Mouse (Mus musculus): ENCODE data around the gene Nhlh1.
A peak's percentile ranks its signal among the peaks of the same experiment; 100 is the strongest.

The Nhlh1 gene

DNA sequence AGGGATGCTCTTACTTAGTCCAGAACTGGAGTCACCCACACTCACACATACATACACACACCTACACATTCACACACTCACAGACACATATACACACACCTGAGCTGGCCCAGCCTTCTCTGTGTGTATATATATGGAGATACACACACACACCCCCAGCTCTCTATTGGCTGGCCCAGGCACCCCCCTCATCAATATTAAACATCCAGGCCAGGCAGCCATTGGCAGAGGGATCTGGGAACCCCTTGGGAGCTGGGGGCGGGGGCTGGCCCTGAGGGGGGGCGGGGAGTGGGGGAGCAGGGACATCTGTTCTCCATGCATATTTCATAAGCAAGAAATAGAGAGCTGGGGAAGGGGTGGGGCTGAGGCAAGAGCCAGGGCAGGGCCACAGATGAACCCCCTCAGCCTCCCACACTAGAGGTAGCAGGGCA, at the start of gene Nhlh1:
Gene Nhlh1 (minus strand): TSS at position 83 of the 431 bp plus-strand sequence.
- no peak for DNase-seq (ENCODE audit: low read depth)

DNA sequence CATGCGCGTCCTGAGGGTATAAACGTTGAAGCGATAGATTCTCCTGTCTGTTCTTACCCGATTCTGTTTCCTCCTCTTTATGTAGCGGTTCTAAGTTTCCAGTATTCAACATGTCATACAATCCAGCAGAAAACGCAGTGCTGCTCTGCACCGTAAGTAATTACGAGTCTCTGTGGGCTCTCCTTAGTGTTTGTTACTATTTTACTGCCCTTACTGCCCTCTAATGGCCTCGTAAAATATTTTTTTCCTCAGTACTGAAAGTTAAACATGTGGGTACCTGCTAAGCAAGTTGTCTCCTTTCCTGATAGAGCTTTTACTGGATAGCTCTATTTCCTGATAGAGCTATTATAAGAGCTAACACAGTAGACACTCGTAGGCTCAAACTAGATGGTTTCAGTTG, 47.7 kb upstream of the Nhlh1 start:
- no peak for DNase-seq (ENCODE audit: low read depth)

DNA sequence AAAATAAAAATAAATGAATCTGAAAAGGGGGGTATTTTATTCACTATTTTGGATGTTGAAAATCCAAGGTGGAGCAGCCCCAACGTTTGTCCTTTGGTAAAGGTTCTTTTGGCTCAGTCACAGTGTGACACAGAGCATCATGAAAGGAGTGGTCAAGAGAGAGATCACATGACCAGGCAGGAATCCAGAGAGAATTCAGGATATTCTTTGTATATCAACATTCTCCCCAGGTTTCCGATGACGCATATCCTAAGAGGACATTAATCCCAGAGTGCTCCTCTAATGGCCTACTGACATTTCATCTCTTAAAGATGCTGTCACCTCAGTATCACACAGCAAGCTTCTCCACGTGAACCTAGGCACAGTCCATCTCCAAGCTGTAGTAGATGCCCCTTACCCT, 46.2 kb upstream of the Nhlh1 start:
- DNase-seq (ENCODE audit: low read depth) = no peak

DNA sequence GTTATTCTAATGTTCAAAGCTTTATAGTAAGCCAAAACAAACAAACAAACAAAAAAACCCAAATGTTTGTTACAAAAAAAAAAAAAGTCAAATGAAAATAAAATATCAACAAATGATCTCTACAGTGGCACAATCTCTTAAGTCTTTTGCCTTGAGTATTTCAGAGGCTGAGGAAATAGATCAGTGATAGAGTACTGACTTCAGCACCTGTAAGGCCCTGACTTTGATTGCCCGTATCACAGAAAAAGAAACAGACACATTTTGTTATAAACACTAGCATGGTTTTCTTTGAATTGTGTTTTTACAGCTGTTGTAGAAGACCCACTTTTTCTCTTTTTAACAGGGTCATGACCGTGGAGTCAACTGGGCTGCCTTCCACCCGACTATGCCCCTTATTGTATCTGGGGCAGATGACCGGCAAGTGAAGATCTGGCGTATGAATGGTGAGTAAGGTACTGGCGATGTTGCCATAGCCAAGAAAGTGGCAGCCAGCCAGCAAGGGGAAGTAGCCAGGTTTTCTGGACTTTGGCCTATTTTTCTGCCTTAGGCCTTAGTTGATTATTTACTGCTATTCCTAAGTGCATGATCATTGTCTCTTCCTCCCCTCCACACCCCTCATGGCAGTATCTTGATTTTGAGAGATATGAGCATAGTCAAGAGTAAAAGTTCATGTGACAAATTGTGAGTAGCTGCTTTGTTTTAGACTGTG, 42.1 kb upstream of the Nhlh1 start:
- no peak for DNase-seq (ENCODE audit: low read depth)

DNA sequence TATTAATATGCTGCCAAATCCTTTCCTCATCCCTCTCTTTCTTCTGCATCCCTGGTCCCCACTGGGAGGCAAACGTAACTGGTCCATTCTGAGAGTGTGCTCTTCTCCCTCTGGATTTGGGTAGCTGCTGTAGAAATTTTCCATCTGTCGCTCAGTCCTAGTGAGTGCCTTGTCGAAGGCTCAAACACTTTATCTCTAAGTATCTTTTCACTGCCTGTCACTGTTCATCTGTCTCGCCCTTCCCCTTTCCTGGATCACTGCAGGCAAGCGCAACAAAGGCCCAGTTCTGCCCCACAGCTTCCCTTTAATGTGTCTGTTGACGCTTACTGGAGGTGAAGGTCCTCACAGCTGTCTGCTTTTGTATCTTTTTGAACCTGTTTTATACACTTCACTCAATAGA, 37.8 kb upstream of the Nhlh1 start:
- no peak for DNase-seq (ENCODE audit: low read depth)

DNA sequence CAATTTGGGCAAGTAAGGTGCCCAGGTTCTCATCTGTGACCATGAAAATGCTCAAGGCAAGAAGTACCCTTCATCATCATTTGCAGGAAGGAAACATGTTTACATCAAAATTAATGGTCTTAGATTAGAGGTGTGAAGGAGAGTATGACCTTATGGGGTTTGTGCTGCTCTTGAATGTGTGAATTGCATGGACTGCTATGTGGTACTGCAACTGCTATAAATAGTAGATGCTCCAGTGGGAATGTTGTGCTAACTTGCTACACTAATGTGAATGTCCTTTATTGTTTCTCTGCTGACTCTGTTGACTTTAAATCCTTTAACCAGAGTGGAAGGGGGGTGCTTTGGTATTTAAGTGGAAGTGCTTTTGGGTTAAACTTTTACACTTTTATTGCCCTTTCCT, 36.9 kb upstream of the Nhlh1 start:
- no peak for DNase-seq (ENCODE audit: low read depth)

DNA sequence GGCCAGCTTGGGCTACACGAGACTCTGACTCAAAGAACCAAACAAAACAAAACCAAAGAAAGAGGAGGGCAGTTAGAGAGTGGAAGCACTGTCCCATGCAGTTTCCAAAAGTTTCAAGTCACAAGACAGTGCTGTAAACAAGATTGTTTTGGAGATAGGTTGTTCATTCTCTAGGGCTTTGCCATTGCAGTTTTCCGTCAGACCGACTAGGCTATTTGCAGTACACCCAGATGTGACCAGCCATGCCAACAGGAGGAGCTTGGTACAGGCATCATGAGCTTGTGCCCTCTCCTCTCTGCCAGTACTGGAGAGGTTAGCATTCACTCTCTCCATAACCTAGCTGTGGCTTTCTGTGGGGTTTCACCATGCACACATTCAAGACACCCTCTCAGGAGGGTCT, 36.1 kb upstream of the Nhlh1 start:
- DNase-seq (ENCODE audit: low read depth) = no peak

DNA sequence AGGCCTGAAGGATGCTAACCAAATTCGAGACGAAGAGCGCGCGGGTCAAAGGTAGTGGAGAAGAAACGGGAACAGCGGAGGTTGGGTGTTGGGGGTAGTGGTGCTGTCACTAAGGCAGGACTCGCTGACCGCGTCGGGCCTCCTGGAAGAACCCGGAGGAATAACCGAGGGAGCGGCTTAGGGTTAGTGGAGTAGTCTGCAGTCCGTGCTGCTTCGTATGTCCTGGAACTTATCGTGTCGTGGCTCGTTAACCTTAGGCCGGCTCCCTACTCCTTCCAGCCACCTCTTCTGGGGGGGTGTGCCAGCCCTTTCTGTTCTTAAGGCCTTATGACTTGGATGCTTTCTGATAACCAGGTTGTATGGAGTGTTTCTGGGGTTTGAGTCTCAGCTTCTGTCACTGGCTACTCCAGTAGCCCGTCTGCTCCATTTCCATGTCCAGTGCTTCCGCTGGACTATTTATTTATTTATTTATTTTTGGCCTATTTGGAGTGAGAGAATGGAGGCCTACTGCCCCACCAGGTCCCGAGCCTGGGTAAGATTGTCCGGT, 25.6 kb upstream of the Nhlh1 start:
- DNase-seq (ENCODE audit: low read depth) = peak; percentile 35

DNA sequence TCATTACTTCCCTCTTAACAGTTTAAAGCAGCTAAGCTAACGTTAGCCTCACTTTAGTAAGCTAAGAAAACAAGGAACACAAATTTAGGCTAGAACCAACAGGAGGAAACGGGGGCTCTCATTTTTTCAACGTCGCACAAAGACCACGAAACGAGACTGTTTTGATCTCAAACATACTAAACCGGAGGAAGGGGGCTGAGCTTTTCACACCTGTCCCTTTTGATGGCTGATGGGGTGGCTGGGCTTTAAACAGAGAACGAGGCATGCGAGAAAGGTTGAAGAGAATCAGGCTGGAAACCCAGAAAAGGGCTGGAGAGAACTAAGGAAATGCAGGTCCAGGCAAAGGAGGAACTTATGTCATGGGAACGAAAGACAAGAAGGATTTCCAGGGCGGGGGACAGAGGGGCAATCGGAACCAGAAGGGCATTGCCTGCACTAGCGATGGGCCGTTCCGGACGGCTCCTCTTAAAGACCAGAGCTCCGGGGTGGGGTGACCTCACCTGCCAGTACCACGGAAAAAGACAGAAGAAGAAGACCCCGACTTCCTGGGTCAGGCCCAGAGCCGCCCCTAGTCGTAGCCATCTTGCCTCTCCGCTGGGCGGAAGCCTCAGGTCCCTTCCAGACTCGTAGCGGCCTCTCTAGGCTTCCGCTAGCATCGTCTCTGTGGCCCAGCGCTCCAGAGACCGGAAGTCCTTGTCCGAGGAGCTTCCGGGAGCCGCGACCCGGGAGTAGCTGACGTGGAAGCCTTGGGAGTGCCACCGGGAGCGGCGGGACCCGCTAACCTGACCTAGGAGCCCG, 24.9 kb upstream of the Nhlh1 start, which contains the start of the genes Copa and Ncstn:
Gene Copa (plus strand): TSS at position 429 of the 798 bp plus-strand sequence.
Gene Ncstn (minus strand): TSS at position 695 of the 798 bp plus-strand sequence.
- DNase-seq (ENCODE audit: low read depth) = peak; percentile 88

DNA sequence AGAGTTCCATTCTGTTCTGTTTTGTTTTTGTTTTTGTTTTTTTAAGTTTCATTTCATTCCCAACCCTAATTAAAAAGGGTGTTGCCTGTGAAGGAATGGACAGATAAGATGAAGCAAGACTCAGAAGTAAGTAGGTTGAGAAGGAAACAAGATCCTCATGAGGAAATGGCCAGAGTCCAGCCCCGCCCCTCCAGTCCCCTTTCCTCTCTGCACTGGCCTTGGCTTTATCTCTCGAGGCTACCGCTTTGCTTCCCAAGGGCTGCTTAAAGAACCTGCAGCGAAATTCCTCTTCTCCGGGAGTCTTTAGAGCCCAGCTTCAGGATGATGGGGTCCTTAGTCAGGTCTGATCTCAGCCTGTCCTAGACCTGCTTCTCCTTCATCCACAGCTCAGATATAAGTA, 20.6 kb upstream of the Nhlh1 start:
- DNase-seq (ENCODE audit: low read depth) = no peak

DNA sequence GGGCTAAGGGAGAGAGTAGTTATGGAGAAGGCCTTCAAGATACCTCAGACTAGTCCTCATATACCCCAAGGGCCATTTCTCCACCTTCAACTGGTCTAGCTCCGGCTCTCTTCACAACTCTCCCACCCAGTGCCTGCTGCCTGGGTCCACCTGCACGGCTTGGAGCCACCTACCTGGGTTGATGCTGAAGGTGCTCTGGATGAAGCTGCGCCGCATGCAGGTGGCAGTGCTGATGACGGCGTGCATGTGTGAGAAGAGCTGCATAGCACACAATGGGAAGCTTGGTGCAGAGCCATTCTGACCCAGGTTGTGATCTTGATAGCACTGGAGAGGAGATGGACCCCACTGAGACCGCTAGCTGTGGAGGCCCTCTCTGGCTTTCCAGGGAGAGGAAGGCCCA, 15.2 kb upstream of the Nhlh1 start:
- DNase-seq (ENCODE audit: low read depth) = no peak

DNA sequence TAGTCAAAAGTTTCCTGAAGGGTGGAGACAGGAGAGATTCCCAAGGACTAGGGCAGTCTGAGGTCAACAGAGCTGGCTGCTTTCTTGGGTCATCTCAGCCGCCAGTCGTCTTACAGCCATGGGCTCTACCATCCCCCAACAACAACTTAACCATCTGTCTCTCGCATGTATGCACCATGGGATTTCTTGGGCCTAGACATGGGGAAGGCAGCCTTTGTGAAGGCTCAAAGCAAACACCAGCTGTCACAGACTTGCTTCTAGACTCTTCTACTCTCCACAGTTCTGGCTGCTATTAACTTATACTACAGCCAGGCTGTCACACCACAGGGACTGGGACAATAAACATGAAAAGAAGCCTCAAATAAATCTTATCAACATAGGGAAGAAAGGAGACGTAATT, 14.2 kb upstream of the Nhlh1 start:
- no peak for DNase-seq (ENCODE audit: low read depth)

DNA sequence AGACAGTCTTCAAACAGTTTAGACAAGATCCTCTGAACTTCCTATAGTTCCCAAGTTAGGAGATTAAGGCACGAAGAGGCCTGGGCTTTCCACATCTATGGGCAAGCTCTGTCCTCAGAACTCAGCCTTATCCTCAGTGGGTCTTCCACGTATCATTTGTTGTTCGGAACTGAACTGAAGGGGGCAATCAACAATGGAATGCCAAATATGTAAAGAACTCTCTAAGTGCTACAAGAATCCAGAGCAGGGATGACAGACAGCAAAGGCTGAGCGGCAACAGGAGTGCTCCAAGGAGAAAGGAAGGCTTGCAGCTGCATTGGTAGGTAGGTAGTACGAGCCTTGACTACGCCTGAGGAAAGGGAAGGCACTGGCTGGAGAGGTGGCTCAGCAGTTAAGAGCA, 12.9 kb upstream of the Nhlh1 start:
- DNase-seq (ENCODE audit: low read depth) = no peak

DNA sequence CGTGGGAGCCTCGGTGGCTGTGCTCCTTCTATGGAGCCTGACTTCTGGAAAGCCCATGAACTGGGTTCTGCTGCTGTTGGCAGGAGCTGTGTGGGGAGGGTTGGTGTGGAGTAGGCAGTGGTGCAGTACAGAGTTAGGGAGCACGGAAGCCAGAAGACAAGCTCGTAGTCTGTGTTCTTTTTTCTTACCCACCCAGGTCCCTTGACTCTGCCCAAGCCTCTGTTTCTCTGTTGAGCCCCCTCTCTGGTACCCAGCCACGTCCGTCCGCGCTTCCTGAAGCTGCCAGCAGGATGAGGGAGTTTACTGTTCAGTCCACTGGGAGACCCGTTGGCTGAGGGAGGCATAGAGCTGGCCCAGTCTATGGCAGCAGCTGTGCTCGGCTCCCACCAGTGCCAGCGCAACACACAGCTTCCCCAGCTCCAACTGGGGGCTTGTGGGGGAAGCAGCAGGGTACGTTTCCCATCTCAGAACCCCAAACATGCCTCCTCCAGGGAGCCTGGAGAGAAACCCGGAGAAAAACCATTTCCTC, 7.3 kb upstream of the Nhlh1 start:
- DNase-seq (ENCODE audit: low read depth) = no peak

DNA sequence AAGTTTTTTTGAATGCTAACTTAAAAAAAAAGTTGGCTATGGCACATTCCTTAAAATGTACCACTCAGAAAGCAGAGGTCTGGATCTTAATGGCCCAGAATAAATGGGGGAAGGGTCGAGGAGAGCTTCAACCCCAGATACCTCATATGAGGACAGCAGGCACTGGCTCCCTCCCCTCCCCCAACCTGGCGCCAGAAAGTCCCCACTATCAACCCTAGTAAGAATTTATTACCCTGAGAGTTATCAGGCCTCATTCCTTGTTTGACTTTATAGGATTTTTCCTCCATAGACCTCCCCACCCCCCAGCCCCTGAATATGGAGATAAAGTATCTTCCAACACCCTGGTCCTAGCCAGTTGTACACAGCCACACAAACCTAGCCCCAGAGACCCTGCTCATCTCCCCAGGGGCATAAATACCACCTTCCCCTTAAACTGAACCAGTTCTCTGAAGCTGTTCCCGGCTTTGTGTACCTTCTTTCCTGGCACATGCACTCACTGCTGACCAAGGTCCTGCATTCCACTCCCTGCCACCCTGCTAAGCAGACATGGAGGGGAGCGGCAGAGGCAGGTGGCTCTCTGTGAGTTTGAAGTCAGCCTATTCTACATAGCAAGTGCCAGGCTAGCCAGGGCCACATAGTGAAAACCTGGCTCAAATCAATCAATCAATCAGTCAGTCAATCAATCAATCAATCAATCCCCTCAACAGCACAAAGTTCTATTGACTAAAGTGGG, 6.1 kb upstream of the Nhlh1 start:
- no peak for DNase-seq (ENCODE audit: low read depth)

DNA sequence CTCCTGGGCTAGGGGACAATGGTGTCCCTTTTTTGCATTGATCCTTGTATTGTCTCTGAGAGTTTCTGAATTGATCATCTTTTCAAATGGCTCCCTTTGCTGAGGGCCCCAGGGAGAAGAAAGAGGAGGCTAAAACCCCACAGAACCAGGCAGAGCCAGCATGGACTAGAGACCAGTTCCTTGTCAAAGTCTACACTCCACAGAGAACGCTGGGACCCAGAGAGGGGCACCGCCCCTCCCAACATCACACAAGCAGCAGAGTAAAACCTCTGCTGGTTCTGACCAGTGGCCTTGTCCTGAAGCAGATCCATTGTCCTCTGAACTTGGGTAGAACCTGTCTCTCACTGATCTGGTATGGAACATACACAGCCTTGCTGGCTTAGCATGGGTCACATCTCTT, 4.7 kb upstream of the Nhlh1 start:
- DNase-seq (ENCODE audit: low read depth) = no peak

DNA sequence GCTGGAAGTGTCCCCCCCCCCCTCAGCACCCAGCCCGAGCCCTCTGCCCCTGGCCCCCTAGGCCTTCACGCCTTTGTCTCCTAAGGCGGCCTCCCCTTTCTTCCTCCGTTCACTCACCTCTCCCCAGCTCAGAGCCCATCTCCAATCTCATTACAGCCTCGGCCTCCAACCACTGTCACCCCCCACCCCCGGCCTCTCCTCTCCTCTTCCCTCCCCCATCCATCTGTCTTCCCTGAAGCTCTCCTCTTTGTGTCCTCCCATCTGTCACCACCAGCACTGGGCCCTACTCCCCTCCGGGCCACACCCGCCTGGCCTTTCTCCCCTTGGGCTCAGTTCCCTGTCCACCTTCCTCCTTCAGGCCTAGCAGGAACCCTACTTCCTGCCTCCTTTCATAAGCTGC, 3.8 kb upstream of the Nhlh1 start:
- no peak for DNase-seq (ENCODE audit: low read depth)

DNA sequence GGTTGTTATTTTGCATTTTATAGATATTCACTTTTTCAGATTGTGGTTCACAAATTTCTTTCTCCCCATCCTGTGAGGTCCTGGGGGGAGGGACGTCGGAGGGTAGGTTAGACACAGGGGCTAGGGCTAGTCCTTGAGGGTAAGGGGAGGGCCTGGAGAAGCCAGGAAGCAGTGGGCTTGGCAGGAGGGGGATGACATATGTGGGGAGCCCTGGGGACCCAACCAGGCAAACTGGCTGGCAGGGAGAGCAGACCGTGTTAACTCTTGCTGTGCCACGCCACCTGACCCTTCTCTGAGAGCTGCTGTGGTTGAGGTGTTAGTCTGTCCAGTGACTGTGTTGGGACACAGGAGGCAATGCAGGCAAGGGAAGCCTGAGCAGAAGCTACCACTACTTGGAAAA, 3.3 kb upstream of the Nhlh1 start:
- no peak for DNase-seq (ENCODE audit: low read depth)

DNA sequence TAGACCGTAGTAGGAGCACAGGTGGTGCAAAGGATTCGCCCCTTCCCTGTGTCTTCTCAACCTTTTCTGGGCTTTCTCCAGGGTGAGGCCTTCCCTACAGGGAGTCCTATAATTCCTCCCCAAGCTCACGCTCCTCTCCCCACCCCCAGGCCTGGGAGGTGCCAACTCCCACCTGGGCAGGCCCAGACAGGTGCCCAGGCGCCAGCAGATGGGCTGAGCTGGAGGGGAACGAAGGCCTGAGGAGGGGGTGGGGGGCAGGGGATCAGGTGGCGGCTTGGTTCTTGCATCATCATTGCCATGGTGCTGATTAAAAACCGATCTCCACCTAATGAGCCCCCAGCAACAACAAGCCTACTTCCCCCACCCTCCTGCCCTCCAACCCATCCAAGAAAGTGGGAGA, 1.5 kb upstream of the Nhlh1 start:
- DNase-seq (ENCODE audit: low read depth) = no peak

DNA sequence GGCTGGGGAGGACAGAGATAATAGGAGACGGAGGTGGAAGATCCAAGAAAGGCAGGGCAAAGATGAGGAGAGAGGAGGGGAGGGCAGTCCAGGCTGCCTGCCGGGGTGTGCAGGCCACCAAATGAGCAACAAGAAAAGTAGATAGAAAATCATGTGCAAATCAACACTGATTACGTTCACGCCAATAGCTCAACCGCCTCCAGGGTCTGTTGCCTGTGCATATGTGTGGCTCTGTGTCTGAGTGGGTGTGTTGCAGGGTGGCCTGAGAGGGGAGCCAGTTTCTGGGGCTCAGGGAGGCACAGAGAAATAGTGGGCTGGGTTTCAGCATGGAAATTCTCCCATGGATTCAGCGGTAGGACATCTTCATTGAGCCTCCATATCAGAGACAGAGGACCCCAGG, 948 bp upstream of the Nhlh1 start:
- no peak for DNase-seq (ENCODE audit: low read depth)

DNA sequence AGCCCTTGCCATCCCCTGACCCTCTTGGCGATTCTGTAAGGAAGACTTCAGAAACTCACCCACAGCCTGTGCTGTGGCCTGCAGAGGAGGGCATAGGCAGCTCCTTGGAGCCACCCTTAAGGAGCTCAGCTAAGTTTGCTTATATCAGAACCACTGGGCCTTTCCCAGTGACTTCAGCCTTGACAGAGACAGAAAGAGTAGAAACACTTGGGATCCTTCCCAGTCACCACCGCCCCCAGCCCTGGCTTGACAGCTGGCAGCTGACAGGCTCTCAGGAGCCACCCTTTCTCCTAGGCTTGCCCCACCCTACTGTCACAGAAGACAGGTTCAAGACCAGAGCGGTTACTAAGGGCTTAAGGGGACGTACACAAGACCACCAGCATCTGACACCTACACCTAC, 1.1 kb downstream of the Nhlh1 start:
- no peak for DNase-seq (ENCODE audit: low read depth)

Measured in c-Kit-positive CD71-positive TER-119-negative erythroid progenitor cells, embryonic 14.5 days (primary cell).